Mouse (Mus musculus) midbrain, embryonic 13.5 days (tissue): ENCODE data around the gene Il4ra. TPM values are rescaled to one million over a fixed set of nuclear protein-coding genes. Genes with fewer than 3 reads are reported as not detected.

ENCODE experiments used
- ATAC-seq: fragments of 200-750 bp; cut with Nextera tagmentation; 2 replicates; pipeline ENCODE4 v1.8.0; 2017; ENCODE audit warnings: mild to moderate bottlenecking, moderate TSS enrichment, moderate library complexity
- H3K27ac ChIP-seq: fragments of 300-500 bp; sonication (generic); 2 replicates; pipeline ENCODE4 v1.5.1; 2015; ENCODE audit warnings: inconsistent platforms, mild to moderate bottlenecking, moderate library complexity
- H3K27me3 ChIP-seq: fragments of 300-500 bp; sonication (generic); 2 replicates; pipeline ENCODE4 v1.6.1; 2015; ENCODE audit warnings: mild to moderate bottlenecking, inconsistent platforms
- H3K36me3 ChIP-seq: fragments of 300-500 bp; sonication (generic); 2 replicates; pipeline ENCODE4 v1.6.1; 2015; ENCODE audit warnings: mild to moderate bottlenecking, inconsistent platforms
- H3K4me1 ChIP-seq: fragments of 300-500 bp; sonication (generic); replicated peaks from 2 replicates; pipeline ENCODE4 v1.6.1; 2015; ENCODE audit warnings: inconsistent platforms
- H3K4me2 ChIP-seq: fragments of 300-500 bp; sonication (generic); replicated peaks from 2 replicates; pipeline ENCODE4 v1.6.1; 2015; ENCODE audit warnings: moderate library complexity, mild to moderate bottlenecking, inconsistent platforms
- H3K4me3 ChIP-seq: fragments of 300-500 bp; sonication (generic); replicated peaks from 2 replicates; pipeline ENCODE4 v1.5.1; 2015; ENCODE audit warnings: mild to moderate bottlenecking, inconsistent platforms
- H3K9ac ChIP-seq: fragments of 300-500 bp; sonication (generic); replicated peaks from 2 replicates; pipeline ENCODE4 v1.6.1; 2015; ENCODE audit warnings: mild to moderate bottlenecking, inconsistent platforms
- H3K9me3 ChIP-seq: fragments of 300-500 bp; sonication (generic); 2 replicates; pipeline ENCODE4 v1.6.1; 2016; ENCODE audit warnings: mild to moderate bottlenecking, inconsistent platforms
- WGBS: fragments of 180-500 bp; shearing (Covaris S2); methylation state at CpG from one replicate; pipeline ENCODE4 v1.1.7; 2015; 5-methylcytosine and 5-hydroxymethylcytosine counted together
- polyA plus RNA-seq: library from polyadenylated mRNA; unstranded; fragments of >200 nt; fragmentation: Nextera tagmentation; extraction: Ambion mirVana; gene quantifications from 2 replicates; pipeline ENCODE4 v1.2.1, GENCODE M21; 2015

Il4ra gene
- polyA plus RNA-seq, 1 experiment from 2014 or later, result 3.0 TPM

DNA sequence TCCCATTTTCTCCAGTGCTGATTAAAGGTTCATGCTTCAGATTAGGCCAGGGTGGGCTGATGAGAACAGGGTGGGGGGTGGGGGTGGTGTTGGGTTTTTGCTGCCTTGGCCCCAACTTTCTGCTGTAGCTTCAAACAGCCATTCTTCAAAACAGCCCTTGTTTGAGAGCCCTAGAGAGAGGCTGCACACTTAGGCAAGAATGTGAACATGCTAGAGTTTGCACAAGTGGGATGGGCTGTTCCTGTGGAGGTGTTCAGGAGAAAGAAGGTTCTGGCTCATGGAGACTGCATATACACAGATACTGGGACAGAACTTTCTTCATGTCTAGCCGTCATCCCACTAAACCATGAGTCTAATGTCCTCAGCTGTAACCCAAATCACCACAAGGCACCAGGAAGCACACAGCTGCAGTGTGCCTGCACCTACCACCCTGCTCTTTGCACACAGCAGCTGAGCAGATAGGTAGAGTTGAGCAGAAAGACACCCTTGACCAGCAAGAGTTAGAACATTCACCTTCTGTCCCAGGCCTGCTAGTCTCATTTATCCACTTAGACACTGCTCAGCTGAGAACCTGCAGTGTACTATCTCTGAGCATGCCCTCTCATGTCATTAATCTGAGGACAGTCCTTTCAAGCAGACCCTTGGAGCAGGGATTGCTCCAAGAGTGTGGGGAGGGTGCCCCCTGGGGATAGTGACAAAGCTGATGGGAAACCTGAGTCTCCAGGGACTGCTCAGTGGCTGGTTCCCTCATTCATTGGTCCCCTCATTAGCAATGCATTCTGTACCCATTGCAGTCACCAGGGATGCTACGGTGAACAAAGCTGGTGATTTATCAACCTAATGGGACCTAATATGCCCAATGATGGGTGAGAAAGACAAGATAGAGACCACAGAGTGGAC lies 54.6 kb downstream of the Il4ra start:
- WGBS, result 69% methylated on average over 2 of the region's 2 CpGs
- no peaks in the 10 kb centered on the region for H3K9me3 ChIP-seq
- H3K27me3 ChIP-seq, result no peaks in the 10 kb centered on the region
- H3K36me3 ChIP-seq, result no peaks in the 10 kb centered on the region
- no peak overlapping the region for H3K4me2 ChIP-seq
- H3K4me1 ChIP-seq, result no peaks in the 10 kb centered on the region
- no peak overlapping the region for H3K27ac ChIP-seq
- ATAC-seq, result no peak
- H3K9ac ChIP-seq, result no peak overlapping the region
- no peak overlapping the region for H3K4me3 ChIP-seq

DNA sequence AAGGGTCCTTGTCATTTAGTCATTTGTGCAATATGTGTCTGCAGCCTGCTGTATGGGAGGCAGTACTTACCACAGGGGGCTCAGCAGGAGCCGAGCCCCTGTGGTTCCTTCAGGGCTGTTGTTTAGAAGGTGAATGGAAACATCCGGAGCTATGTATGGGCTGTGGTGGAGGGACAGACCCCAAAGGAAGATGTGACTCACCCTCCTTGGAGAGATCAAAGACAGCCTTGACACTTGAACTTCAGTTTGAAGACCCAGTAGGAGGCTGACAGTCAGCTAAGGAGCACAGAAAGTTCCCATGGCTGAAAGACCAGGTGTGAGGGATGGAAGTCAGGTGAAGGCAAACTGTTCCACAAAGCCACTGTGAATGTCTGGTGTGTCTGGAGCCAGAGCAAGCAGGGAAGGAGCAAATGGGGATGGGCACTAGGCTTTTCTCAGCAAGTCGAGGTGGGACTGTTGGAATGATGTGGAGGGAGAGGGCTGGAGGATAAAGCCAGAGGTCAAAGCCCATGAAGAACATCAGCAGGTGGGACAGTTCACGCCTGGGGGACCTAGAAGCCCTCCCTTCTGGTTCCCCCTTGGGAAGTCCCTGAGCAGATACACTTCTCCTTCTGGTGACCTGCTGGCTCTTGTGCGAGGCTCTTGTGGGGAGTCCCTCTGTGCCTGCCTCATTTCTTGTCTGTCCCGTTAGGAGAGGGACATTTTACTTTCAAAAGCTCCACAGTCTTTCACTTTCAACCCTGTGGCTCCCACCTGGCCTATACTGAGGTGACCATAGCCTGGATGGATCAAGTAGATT lies 55.7 kb downstream of the Il4ra start:
- Histone ChIP-seq H3K27ac (no peak overlapping the region), H3K4me3 (no peak overlapping the region), H3K9me3 (no peaks in the 10 kb centered on the region), H3K4me2 (no peak overlapping the region), H3K36me3 (no peaks in the 10 kb centered on the region), H3K4me1 (no peaks in the 10 kb centered on the region), H3K27me3 (no peaks in the 10 kb centered on the region), H3K9ac (no peak overlapping the region)
- WGBS, result 70% methylated on average over 6 of the region's 6 CpGs
- no peak for ATAC-seq

DNA sequence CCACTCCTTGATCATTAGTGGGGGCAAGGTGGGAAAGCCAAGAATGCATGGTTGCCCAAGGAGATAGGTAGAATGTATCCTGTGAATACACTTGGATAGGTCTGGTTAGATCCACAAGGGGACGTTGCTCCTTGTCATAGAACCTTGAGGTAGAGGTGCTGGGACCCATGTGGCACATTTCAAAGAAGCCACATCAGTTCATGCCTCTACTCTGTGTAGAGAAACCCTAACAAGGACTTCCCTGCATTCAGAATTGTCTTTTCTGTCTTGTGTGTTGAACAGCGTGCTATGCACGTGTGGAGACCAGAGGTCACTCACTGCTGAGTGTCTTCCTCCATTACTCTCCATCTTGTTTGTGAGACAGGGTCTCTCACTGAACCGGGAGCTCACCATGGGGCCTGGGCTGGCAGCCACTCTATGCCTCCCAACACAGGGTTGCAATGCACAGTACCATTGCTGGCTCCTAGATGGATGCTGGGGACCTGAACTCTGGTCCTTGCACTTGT lies 56.3 kb downstream of the Il4ra start:
- no peak overlapping the region for H3K4me2 ChIP-seq
- H3K4me1 ChIP-seq, result no peaks in the 10 kb centered on the region
- no peaks in the 10 kb centered on the region for H3K27me3 ChIP-seq
- H3K4me3 ChIP-seq, result no peak overlapping the region
- H3K27ac ChIP-seq, result no peak overlapping the region
- no peaks in the 10 kb centered on the region for H3K36me3 ChIP-seq
- WGBS, result 85% methylated on average over 4 of the region's 4 CpGs
- H3K9ac ChIP-seq, result no peak overlapping the region
- no peaks in the 10 kb centered on the region for H3K9me3 ChIP-seq
- no peak for ATAC-seq

DNA sequence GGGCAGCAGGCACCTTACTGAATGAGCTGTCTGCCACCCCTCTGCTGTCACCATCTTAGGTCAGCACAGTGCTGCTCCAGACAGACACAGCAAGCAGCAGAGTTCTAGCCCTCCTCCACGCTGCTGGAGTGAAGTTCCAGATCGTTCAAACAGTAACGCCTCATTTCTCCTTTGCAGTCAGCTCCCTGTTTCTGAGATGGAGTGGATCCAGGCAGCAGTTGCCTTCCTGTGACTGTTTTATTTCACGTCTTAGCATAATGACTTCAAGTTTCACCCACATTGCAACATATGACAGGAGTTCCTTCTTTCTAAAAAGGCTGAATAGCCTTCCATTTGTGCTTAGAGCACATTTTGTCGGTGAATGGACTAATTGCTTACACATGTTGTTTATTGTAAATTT lies 61.7 kb downstream of the Il4ra start:
- no peak overlapping the region for H3K27ac ChIP-seq
- no peaks in the 10 kb centered on the region for H3K4me1 ChIP-seq
- no peaks in the 10 kb centered on the region for H3K9me3 ChIP-seq
- ATAC-seq, result no peak
- H3K27me3 ChIP-seq, result no peaks in the 10 kb centered on the region
- WGBS, result 93% methylated on average over 5 of the region's 5 CpGs
- H3K9ac ChIP-seq, result no peak overlapping the region
- no peak overlapping the region for H3K4me3 ChIP-seq
- H3K36me3 ChIP-seq, result no peaks in the 10 kb centered on the region
- H3K4me2 ChIP-seq, result no peak overlapping the region

DNA sequence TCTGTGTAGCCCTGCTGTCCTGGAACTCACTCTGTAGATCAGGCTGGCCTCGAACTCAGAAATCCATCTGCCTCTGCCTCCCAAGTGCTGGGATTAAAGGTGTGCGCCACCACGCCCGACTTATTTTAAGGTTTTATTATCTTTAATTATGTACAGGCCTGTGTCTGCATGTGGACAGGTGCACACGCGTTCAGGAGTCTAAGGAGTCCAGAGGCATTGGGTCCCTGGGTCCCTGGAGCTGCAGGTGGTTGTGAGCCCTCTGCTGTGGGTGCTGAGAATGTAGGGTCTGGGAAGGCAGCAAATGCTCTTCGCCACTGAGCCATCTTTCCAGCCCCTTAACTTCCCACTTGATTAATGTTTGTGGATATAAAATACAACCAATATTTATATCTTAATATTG lies 63.5 kb downstream of the Il4ra start:
- Histone ChIP-seq H3K36me3 (no peaks in the 10 kb centered on the region), H3K27me3 (no peaks in the 10 kb centered on the region), H3K9me3 (no peaks in the 10 kb centered on the region), H3K9ac (no peak overlapping the region), H3K4me2 (no peak overlapping the region), H3K27ac (no peak overlapping the region), H3K4me1 (no peaks in the 10 kb centered on the region), H3K4me3 (no peak overlapping the region)
- no peak for ATAC-seq
- 93% methylated on average over 7 of the region's 7 CpGs for WGBS

DNA sequence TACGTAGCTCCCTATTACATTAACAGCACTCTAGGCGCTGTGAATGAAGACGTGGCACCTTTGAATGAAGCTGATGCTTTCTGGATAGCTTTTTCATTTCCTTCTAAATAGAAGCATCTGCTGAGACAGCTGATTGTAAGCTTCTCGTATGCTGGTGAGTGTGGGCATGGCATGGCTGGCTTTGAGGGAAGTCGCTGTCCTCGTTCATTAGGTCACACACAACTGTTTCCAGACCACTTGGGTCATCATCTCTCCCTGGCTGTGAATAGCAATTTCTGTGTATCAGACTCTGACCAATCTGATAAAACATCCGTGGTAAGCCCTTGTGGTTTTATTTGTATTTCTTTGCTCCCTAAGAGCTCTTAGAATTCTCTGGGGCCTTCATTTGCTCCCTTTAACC lies 66.1 kb downstream of the Il4ra start:
- Histone ChIP-seq H3K36me3 (no peaks in the 10 kb centered on the region), H3K4me2 (no peak overlapping the region), H3K27me3 (no peaks in the 10 kb centered on the region), H3K9ac (no peak overlapping the region), H3K27ac (no peak overlapping the region), H3K4me1 (no peaks in the 10 kb centered on the region), H3K4me3 (no peak overlapping the region), H3K9me3 (no peaks in the 10 kb centered on the region)
- ATAC-seq, result no peak
- WGBS, result 83% methylated on average over 7 of the region's 7 CpGs

DNA sequence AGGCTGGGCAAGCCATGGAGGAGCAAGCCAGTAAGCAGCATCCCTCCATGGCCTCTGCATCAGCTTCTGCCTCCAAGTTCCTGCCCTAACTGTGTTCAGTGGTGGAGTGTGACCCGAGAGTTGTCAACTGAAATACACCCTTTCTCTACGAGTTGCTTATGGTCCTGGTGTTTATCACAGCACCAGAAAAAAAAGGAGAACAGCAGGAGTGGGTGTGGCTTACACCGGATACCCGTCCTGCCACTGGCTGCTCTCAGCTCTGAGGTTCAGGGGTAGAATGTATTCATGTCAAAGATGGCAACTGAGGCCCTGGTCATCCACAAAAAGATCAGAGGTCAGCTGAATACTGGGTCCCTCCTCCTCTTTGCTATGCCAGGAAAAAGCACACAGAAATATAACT lies 68.2 kb downstream of the Il4ra start:
- H3K9me3 ChIP-seq, result no peaks in the 10 kb centered on the region
- H3K27ac ChIP-seq, result no peak overlapping the region
- no peaks in the 10 kb centered on the region for H3K27me3 ChIP-seq
- H3K4me3 ChIP-seq, result no peak overlapping the region
- no peaks in the 10 kb centered on the region for H3K36me3 ChIP-seq
- no peak for ATAC-seq
- 86% methylated on average over 4 of the region's 4 CpGs for WGBS
- H3K4me2 ChIP-seq, result no peak overlapping the region
- H3K4me1 ChIP-seq, result no peaks in the 10 kb centered on the region
- no peak overlapping the region for H3K9ac ChIP-seq

DNA sequence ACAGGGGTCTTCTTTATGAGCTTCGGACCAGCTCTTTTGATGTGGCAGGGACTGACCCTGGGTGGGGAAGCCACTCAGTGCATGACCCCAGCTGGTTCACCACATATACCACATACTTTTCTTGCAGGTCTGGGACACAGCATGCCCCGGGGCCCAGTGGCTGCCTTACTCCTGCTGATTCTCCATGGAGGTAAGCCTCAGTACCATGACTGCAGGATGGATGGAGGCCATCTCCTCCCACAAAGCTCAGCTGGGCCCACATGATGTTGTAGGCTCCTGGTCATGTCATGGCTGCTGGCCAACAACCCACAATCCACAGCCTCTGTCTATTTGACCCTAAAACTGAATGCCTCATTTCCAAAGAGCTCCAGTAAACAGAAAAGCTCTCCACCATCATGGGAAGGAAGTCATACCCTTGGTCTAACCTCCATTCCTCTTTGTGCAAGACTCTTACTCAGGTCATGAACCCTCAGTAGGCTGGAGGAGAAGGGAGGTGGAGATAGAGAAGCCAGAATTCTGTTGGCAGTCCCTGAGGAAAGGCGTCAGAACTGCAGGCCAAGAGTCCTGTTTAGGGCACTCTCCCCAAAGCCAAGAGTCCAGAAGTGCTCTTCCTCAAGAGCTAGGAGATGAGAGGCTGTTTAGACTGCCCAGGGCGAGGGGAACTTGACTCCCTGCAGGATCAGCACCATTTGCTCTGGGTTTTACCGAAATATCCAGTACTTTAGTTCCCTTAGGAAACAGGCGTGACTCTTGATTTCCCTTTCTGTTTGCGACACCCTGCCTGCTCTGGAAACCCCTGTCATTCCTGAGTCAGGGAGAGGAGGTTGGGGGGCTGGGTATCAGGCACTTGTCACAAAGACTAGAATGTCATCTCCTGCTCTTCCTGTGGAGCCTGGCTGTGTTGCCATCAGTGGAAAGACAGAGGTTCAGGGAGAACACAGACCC lies 71.1 kb downstream of the Il4ra start:
- Histone ChIP-seq H3K4me2 (no peak overlapping the region), H3K4me3 (no peak overlapping the region), H3K27me3 (no peaks in the 10 kb centered on the region), H3K9me3 (no peaks in the 10 kb centered on the region), H3K4me1 (no peaks in the 10 kb centered on the region), H3K9ac (no peak overlapping the region), H3K36me3 (no peaks in the 10 kb centered on the region), H3K27ac (no peak overlapping the region)
- 72% methylated on average over 7 of the region's 7 CpGs for whole genome bisulfite sequencing
- no peak for ATAC-seq

DNA sequence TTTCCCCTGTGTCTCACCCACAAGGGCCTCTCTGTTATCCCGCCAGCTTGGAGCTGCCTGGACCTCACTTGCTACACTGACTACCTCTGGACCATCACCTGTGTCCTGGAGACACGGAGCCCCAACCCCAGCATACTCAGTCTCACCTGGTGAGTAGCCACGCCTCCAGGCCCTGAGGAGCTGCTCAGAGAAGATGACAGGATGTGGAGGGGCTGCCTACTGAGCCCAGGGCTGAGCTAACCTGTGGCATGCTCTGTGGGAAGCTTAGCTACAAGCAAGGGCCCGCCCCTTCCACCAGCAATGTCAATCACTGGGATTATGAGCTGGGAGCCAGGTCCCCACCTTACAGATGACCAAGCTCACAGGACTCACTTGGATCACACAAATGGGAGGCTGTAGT lies 73.3 kb downstream of the Il4ra start:
- WGBS, result 66% methylated on average over 4 of the region's 4 CpGs
- no peaks in the 10 kb centered on the region for H3K4me1 ChIP-seq
- no peaks in the 10 kb centered on the region for H3K36me3 ChIP-seq
- H3K27ac ChIP-seq, result no peak overlapping the region
- H3K9ac ChIP-seq, result no peak overlapping the region
- H3K4me2 ChIP-seq, result no peak overlapping the region
- no peak overlapping the region for H3K4me3 ChIP-seq
- no peak for ATAC-seq
- H3K9me3 ChIP-seq, result peaks cover 4% of the 10 kb centered on the region
- no peaks in the 10 kb centered on the region for H3K27me3 ChIP-seq

DNA sequence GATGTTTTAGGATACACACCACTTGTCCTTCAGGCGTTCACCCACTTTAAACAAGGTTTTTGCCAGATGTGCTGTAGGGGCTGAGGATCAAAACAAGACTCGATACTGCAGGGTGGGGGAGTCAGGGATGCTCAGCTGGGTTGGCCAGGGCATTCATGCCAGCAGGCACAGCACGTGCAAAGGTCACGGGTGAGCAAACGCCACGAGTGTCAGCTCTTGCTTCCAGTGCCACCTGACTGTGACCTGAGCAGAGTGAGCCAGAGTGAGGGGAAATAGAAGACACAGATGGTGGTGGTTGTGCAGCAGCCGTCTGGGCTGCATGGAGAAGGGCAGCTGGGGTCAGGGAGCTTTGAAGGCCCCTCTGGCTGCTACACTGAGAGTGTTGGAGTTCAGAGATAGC lies 73.9 kb downstream of the Il4ra start:
- no peaks in the 10 kb centered on the region for H3K4me1 ChIP-seq
- no peaks in the 10 kb centered on the region for H3K36me3 ChIP-seq
- no peak for ATAC-seq
- H3K27me3 ChIP-seq, result no peaks in the 10 kb centered on the region
- H3K9me3 ChIP-seq, result peaks cover 4% of the 10 kb centered on the region
- WGBS, result 63% methylated on average over 7 of the region's 7 CpGs
- no peak overlapping the region for H3K27ac ChIP-seq
- H3K4me2 ChIP-seq, result no peak overlapping the region
- no peak overlapping the region for H3K4me3 ChIP-seq
- no peak overlapping the region for H3K9ac ChIP-seq
